Mouse (Mus musculus): ENCODE measurements around the gene Prr23a1.

Gene Prr23a1

DNA sequence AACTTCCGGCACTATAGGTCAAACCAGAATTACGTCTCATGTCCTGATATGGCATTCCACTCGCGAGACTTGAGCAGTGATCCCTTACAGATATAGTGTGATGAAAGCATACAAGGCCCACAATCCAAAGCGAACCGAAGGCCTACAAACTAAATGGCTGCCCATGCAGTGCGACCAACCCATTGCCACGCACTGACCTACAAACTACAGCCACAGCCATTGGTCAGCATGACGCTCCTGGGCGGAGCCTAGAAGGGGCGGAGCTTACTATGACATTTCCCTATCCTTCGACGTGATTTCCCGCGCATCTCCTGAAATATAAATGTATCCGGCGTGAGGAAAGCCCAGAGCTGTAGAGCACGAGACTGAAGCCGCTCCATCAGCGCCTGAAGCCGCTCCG lies at the start of gene Prr23a1:
TSS of gene Prr23a1 (plus strand) at position 387 of the 400 bp plus-strand sequence.
- DNase-seq: no peak

GRCm38 (mm10) chr9:98799021-98799420 lies 43.3 kb upstream of the Prr23a1 start:
- DNase-seq: no peak

GRCm38 (mm10) chr9:98803971-98804370 lies 38.3 kb upstream of the Prr23a1 start:
- no peak for DNase-seq

DNA sequence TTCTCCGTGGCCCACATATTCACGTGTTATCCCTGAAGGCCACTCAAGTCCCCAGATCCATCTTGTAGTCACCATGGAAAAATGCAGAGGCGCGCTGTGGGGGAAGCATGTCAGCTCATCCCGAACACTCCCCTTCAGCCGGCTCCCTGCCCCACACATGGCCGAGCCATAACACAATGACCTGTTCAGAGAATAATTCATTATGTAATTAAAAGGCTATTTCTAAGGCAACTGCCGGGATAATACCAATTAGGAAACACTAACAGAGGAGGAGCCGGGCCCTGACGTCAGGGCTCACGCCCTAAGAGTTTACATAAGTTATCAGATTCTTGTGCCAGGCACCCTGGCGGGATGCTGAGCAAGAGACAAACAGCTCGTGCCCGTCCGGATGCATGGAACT lies 36.8 kb upstream of the Prr23a1 start:
- DNase-seq: no peak

- no peak for DNase-seq
Measured at GRCm38 (mm10) chr9:98805934-98806333, 36.4 kb upstream of the Prr23a1 start.

DNA sequence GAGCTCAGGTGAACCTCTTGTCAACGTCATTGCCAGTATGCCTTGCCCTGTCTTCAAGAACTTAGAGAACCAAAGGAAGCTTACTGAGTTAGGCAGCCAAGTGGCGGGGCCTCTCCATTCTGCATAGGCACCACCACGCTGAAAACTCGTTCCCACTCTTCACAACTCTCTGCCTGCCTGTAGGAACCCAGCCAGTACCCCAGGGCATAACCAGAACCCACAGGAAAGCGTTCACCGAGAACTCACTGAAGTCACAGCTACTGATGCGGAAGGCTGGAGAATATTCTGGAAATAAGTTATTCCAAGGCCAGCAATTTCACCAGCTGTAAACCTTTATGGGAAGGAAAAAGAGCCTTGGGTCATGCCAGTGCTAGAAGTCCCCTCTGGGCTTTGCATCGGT lies 34.7 kb upstream of the Prr23a1 start:
- DNase-seq: no peak

GRCm38 (mm10) chr9:98809526-98809925 lies 32.8 kb upstream of the Prr23a1 start:
- DNase-seq: peak; percentile 73

GRCm38 (mm10) chr9:98816066-98816465 lies 26.2 kb upstream of the Prr23a1 start:
- DNase-seq: no peak

DNA sequence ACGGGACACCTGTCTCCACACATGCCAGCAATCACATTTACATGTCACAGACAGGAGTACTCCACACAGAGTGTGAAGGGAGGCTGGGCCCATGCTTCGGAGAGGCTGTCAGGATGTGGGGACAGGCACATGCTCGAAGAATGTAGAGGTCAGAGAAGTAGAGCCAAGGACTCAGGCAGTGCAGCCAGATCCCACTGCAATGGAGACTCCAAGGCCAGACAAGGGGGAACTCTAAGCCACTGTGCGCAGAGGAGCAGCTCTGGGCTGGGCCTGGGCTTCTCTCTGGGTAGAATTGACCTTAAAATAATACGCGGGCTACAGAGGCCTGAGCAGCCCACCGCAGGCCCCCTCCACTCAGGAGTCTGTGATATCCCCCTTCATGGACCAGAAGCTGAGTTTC lies 24.7 kb upstream of the Prr23a1 start:
- no peak for DNase-seq

GRCm38 (mm10) chr9:98818971-98819370 lies 23.3 kb upstream of the Prr23a1 start:
- no peak for DNase-seq

DNA sequence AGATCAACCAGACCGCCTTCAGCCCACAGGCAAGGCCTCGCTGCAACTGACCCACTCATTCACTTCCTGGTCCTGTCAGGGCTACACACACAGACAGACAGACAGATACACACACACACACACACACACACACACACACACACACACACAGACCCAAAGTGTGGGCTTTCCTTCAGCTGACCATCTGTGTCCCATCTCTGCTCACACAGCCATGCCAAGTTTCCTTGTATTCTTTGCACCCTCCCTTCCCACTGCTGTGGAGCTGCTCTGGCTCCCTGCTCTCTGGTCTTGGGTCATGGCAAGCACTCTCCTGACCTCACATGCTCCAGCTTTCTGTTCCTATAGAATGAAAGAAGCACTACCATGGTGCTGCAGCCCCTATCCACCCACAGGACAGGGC lies 22.8 kb upstream of the Prr23a1 start:
- no peak for DNase-seq

DNA sequence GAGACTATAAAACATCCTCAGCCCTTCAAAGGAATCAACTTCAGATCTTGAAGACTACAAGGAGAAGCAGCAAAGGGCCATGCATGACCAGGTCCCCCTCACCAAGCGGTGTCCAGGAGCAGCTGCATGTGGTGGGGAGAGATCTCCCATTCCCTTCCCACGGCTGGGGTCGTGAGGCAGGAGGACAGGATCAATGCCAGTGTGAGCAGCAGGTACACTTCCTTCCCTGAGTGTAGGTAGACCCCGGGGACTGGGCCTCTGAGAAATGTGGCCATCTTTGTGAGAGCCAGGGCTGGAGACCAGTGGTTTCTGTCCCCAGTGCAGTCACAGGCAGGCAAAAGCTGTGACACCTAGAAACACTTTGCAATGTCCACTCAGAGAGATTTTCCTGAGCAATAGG lies 21.8 kb upstream of the Prr23a1 start:
- DNase-seq: no peak

DNA sequence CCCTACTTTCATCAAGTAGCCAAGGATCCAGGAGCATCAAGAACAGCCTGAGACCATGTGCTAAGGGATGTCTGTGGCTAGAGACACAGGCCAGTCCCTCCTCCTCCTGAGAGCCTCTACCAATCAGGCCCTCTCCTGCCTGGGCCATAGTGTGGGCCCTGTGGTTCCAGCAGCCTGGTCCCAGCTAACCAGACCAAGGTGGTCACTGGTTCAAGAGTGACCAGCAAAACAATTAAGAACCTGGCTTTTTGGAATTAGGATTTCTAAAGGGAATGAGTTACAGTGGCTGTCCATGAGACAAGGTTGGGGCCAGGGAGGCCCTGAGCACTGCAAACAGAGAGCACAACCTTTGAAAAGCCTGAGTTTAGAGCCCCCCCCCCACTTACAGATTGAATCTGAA lies 21.2 kb upstream of the Prr23a1 start:
- no peak for DNase-seq

GRCm38 (mm10) chr9:98823805-98824204 lies 18.5 kb upstream of the Prr23a1 start:
- DNase-seq: no peak

DNA sequence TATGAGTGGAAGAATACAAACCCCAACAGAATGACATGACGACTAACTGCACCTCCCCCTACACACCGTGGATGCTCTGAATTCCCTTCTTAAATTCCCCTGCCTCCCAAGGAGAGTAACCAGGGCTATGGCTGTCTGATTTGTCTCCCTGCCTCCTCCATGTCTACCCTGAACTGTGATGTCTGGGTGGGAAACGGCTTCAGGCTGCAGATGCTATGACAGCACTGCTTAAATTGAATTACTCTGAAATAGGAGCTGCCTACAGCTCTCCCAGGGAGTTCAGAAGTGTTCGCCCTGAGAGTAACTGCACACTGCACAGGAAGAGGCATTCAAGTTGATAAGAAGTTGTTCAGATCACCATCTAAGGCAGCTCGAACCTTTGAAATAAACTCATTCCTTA lies 12.8 kb upstream of the Prr23a1 start:
- peak; percentile 43 for DNase-seq

GRCm38 (mm10) chr9:98837537-98838074 lies 4.7 kb upstream of the Prr23a1 start:
- DNase-seq: no peak

- no peak for DNase-seq
Measured at GRCm38 (mm10) chr9:98856210-98856609, 13.9 kb downstream of the Prr23a1 start, which contains the start of gene Prr23a2. Prr23a2 (plus strand) TSS chr9:98856494.

DNA sequence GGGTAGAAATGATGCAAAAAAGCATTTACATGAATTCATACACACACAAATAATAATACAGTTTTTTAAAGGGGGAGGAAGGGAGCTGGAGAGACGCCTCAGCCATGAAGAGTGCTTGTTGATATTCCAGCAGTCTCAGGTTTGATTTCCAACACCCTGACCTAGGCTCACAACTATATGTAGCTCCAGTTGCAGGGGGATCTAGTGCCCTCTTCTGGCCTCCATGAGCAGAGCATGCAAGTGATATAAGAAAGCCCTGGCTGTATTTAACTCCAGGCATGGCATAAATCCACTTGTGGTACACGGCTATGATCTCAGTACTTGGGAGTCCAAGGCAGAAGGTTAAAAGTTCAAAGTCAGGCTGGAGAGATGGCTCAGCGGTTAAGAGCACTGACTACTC lies 21.2 kb downstream of the Prr23a1 start:
- no peak for DNase-seq

- no peak for DNase-seq
Measured at GRCm38 (mm10) chr9:98864571-98864970, 22.3 kb downstream of the Prr23a1 start, which contains the start of gene Prr23a3. Prr23a3 (plus strand) TSS chr9:98864767.

Data from embryo, embryonic 11 days (tissue).